Mouse (Mus musculus) heart, adult 2 months (tissue): Measurements from ENCODE around the gene Ccdc187.

Experiments
- CTCF ChIP-seq: fragments of 200-600 bp; IDR thresholded peaks from 2 replicates; pipeline ENCODE4 v1.8.1; 2022; ENCODE audit warnings: antibody characterized with exemption, mild to moderate bottlenecking, moderate library complexity
- POLR2A ChIP-seq: fragments of 200-500 bp; IDR thresholded peaks from 2 replicates; pipeline ENCODE4 v1.6.1; 2011; ENCODE audit warnings: mild to moderate bottlenecking, low read depth, low read length, control low read depth; ENCODE audit not compliant: insufficient read depth

DNA sequence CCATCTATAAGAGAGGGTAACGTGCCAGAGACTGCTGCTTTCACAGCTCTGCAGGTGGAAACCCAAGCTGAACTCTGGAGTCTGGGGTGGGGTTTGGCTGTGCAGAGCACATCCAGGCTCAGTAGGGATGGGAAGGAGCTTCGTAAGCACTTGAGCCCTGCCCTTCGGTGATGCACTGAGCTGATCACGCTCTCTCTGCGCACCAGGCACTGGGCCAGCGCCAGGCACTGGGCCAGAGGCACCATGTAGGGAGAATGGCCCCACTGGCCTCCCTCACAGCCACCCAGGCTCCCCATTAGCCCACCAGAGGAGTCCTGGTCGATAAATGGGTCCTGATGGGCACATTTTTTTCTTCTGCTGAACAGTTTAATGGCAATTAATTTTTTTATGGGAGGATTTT lies 8.6 kb downstream of the Ccdc187 start:
- TF ChIP-seq POLR2A (no peak), CTCF (no peak)
